Mouse (Mus musculus): ENCODE data around the gene Adcy3. TPM values are rescaled to one million over a fixed set of nuclear protein-coding genes. Genes with fewer than 3 reads are reported as not detected.

Gene Adcy3
- polyA plus RNA-seq, 1 experiment from 2014 or later, result 11.0 TPM

- Histone ChIP-seq H3K27me3 (no peaks in the 10 kb centered on the region), H3K4me2 (no peak overlapping the region), H3K9me3 (replicated peaks) (no peaks in the 10 kb centered on the region), H3K9ac (no peak overlapping the region), H3K27ac (peak overlapping the region; percentile 61), H3K4me1 (peaks cover 31% of the 10 kb centered on the region), H3K36me3 (no peaks in the 10 kb centered on the region), H3K4me3 (replicated peaks) (no peak overlapping the region)
- WGBS, result 28% methylated on average over 14 of the region's 14 CpGs
- ATAC-seq (replicated peaks; ENCODE audit: low FRiP score), result peak; percentile 41
Measured at GRCm38 (mm10) chr12:4188171-4189059, 55.5 kb downstream of the Adcy3 start.

- no peaks in the 10 kb centered on the region for H3K36me3 ChIP-seq
- 57% methylated on average over 5 of the region's 5 CpGs for WGBS
- peak overlapping the region; percentile 61; the same call in 1 of the 2 replicates for H3K27ac ChIP-seq
- no peaks in the 10 kb centered on the region for H3K9me3 ChIP-seq (replicated peaks)
- H3K27me3 ChIP-seq, result no peaks in the 10 kb centered on the region
- no peak overlapping the region for H3K4me2 ChIP-seq
- no peak overlapping the region for H3K4me3 ChIP-seq (replicated peaks)
- ATAC-seq (replicated peaks; ENCODE audit: low FRiP score), result no peak
- H3K4me1 ChIP-seq, result peaks cover 36% of the 10 kb centered on the region
- no peak overlapping the region for H3K9ac ChIP-seq
Measured at GRCm38 (mm10) chr12:4189060-4189447, 56.2 kb downstream of the Adcy3 start.

- Histone ChIP-seq H3K4me2 (no peak overlapping the region), H3K27ac (peak overlapping the region; percentile 73), H3K4me1 (peaks cover 36% of the 10 kb centered on the region), H3K36me3 (peaks cover 3% of the 10 kb centered on the region; the same call in 1 of the 2 replicates), H3K9me3 (replicated peaks) (no peaks in the 10 kb centered on the region), H3K27me3 (no peaks in the 10 kb centered on the region), H3K9ac (no peak overlapping the region), H3K4me3 (replicated peaks) (no peak overlapping the region)
- 53% methylated on average over 6 of the region's 6 CpGs for WGBS
- peak; percentile 55; the same call in 1 of the 2 replicates for ATAC-seq (replicated peaks; ENCODE audit: low FRiP score)
Measured at GRCm38 (mm10) chr12:4192514-4192913, 59.6 kb downstream of the Adcy3 start.

GRCm38 (mm10) chr12:4193025-4193740, 60.3 kb downstream of the Adcy3 start:
- peak; percentile 57 for ATAC-seq (replicated peaks; ENCODE audit: low FRiP score)
- Histone ChIP-seq H3K9me3 (replicated peaks) (no peaks in the 10 kb centered on the region), H3K9ac (no peak overlapping the region), H3K27ac (peak overlapping the region; percentile 73), H3K27me3 (no peaks in the 10 kb centered on the region), H3K4me2 (no peak overlapping the region), H3K4me3 (replicated peaks) (no peak overlapping the region), H3K4me1 (peaks cover 34% of the 10 kb centered on the region), H3K36me3 (peaks cover 7% of the 10 kb centered on the region)
- 47% methylated on average over 10 of the region's 10 CpGs for WGBS

GRCm38 (mm10) chr12:4194643-4195042, 61.7 kb downstream of the Adcy3 start:
- no peak overlapping the region for H3K9ac ChIP-seq
- ATAC-seq (replicated peaks; ENCODE audit: low FRiP score), result no peak

GRCm38 (mm10) chr12:4198702-4199101, 65.8 kb downstream of the Adcy3 start:
- Histone ChIP-seq H3K27ac (no peak overlapping the region), H3K9me3 (replicated peaks) (no peaks in the 10 kb centered on the region), H3K27me3 (no peaks in the 10 kb centered on the region), H3K4me3 (replicated peaks) (no peak overlapping the region), H3K4me2 (no peak overlapping the region), H3K9ac (no peak overlapping the region), H3K4me1 (peaks cover 6% of the 10 kb centered on the region), H3K36me3 (peaks cover 32% of the 10 kb centered on the region)
- WGBS, result 88% methylated on average over 4 of the region's 4 CpGs
- no peak for ATAC-seq (replicated peaks; ENCODE audit: low FRiP score)

More at GRCm38 (mm10) chr12:4194643-4195042, 61.7 kb downstream of the Adcy3 start:
- Histone ChIP-seq H3K36me3 (peaks cover 15% of the 10 kb centered on the region), H3K27ac (no peak overlapping the region), H3K4me2 (no peak overlapping the region), H3K4me1 (peaks cover 24% of the 10 kb centered on the region), H3K4me3 (replicated peaks) (no peak overlapping the region), H3K27me3 (no peaks in the 10 kb centered on the region), H3K9me3 (replicated peaks) (no peaks in the 10 kb centered on the region)
- WGBS, result 93% methylated on average over 14 of the region's 14 CpGs

- Histone ChIP-seq H3K4me3 (replicated peaks) (no peak overlapping the region), H3K36me3 (peaks cover 37% of the 10 kb centered on the region), H3K9ac (no peak overlapping the region), H3K9me3 (replicated peaks) (no peaks in the 10 kb centered on the region), H3K27ac (no peak overlapping the region), H3K27me3 (no peaks in the 10 kb centered on the region), H3K4me2 (no peak overlapping the region), H3K4me1 (peaks cover 4% of the 10 kb centered on the region; the same call in 1 of the 2 replicates)
- 93% methylated on average over 11 of the region's 11 CpGs for WGBS
- ATAC-seq (replicated peaks; ENCODE audit: low FRiP score), result no peak
Measured at GRCm38 (mm10) chr12:4199271-4199670, 66.4 kb downstream of the Adcy3 start.

GRCm38 (mm10) chr12:4201454-4202200, 68.7 kb downstream of the Adcy3 start:
- H3K36me3 ChIP-seq, result peaks cover 55% of the 10 kb centered on the region
- no peak overlapping the region for H3K4me3 ChIP-seq (replicated peaks)
- 95% methylated on average over 13 of the region's 13 CpGs for WGBS
- H3K4me2 ChIP-seq, result no peak overlapping the region
- H3K9me3 ChIP-seq (replicated peaks), result no peaks in the 10 kb centered on the region
- H3K27me3 ChIP-seq, result no peaks in the 10 kb centered on the region
- H3K27ac ChIP-seq, result no peak overlapping the region
- no peak overlapping the region for H3K9ac ChIP-seq
- ATAC-seq (replicated peaks; ENCODE audit: low FRiP score), result no peak
- H3K4me1 ChIP-seq, result peaks cover 4% of the 10 kb centered on the region; the same call in 1 of the 2 replicates

GRCm38 (mm10) chr12:4202206-4202605, 69.3 kb downstream of the Adcy3 start:
- no peak for ATAC-seq (replicated peaks; ENCODE audit: low FRiP score)
- Histone ChIP-seq H3K27me3 (no peaks in the 10 kb centered on the region), H3K4me1 (peaks cover 4% of the 10 kb centered on the region; the same call in 1 of the 2 replicates), H3K4me3 (replicated peaks) (no peak overlapping the region), H3K9ac (no peak overlapping the region), H3K36me3 (peaks cover 60% of the 10 kb centered on the region), H3K27ac (no peak overlapping the region), H3K9me3 (replicated peaks) (no peaks in the 10 kb centered on the region), H3K4me2 (no peak overlapping the region)
- WGBS, result 92% methylated on average over 4 of the region's 4 CpGs

GRCm38 (mm10) chr12:4206106-4206505, 73.2 kb downstream of the Adcy3 start:
- H3K4me2 ChIP-seq, result no peak overlapping the region
- H3K9ac ChIP-seq, result no peak overlapping the region
- H3K4me1 ChIP-seq, result peaks cover under 1% of the 10 kb centered on the region; the same call in 1 of the 2 replicates
- peaks cover 70% of the 10 kb centered on the region for H3K36me3 ChIP-seq
- no peaks in the 10 kb centered on the region for H3K27me3 ChIP-seq
- WGBS, result 92% methylated on average over 11 of the region's 11 CpGs
- ATAC-seq (replicated peaks; ENCODE audit: low FRiP score), result no peak
- H3K27ac ChIP-seq, result no peak overlapping the region
- H3K9me3 ChIP-seq (replicated peaks), result no peaks in the 10 kb centered on the region
- H3K4me3 ChIP-seq (replicated peaks), result no peak overlapping the region

- Histone ChIP-seq H3K4me2 (no peak overlapping the region), H3K9ac (no peak overlapping the region), H3K4me1 (peaks cover 6% of the 10 kb centered on the region; the same call in 1 of the 2 replicates), H3K36me3 (peaks cover 87% of the 10 kb centered on the region), H3K9me3 (replicated peaks) (no peaks in the 10 kb centered on the region), H3K27ac (no peak overlapping the region), H3K27me3 (no peaks in the 10 kb centered on the region), H3K4me3 (replicated peaks) (no peak overlapping the region)
- WGBS, result 79% methylated on average over 15 of the region's 15 CpGs
- no peak for ATAC-seq (replicated peaks; ENCODE audit: low FRiP score)
Measured at GRCm38 (mm10) chr12:4208405-4209133, 75.7 kb downstream of the Adcy3 start.
